Mouse (Mus musculus) olfactory bulb, adult 2 months (tissue): Measurements from ENCODE around the gene Tle6. TPM values are rescaled to one million over a fixed set of nuclear protein-coding genes. Genes with fewer than 3 reads are reported as not detected.

Source experiments
- H3K27ac ChIP-seq: fragments of 200-500 bp; 2 replicates; pipeline ENCODE4 v1.5.1; 2012; ENCODE audit warnings: low read depth, low read length; ENCODE audit not compliant: insufficient read depth
- H3K4me1 ChIP-seq: fragments of 200-500 bp; 2 replicates; pipeline ENCODE4 v1.6.1; 2012; ENCODE audit warnings: low read length; ENCODE audit not compliant: control insufficient read depth, insufficient read depth
- H3K4me3 ChIP-seq: fragments of 200-500 bp; 2 replicates; pipeline ENCODE4 v1.5.1; 2012; ENCODE audit warnings: mild to moderate bottlenecking, low read depth, low read length, moderate library complexity; ENCODE audit not compliant: insufficient read depth
- CTCF ChIP-seq: fragments of 200-500 bp; IDR thresholded peaks from 2 replicates; pipeline ENCODE4 v1.5.1; 2012; ENCODE audit warnings: low read depth, mild to moderate bottlenecking, low read length, moderate library complexity; ENCODE audit not compliant: insufficient read depth
- POLR2A ChIP-seq: fragments of 200-500 bp; IDR thresholded peaks from 2 replicates; pipeline ENCODE4 v1.6.1; 2012; ENCODE audit warnings: mild to moderate bottlenecking, low read depth, low read length, moderate library complexity; ENCODE audit not compliant: insufficient read depth
- WGBS: fragments of 180-500 bp; shearing (Covaris S2); methylation state at CpG from one replicate; pipeline ENCODE4 v1.1.7; 2018; 5-methylcytosine and 5-hydroxymethylcytosine counted together
- polyA plus RNA-seq: library from polyadenylated mRNA; stranded (reverse); fragments of >200 nt; gene quantifications from 2 replicates; pipeline ENCODE4 v1.2.4, GENCODE M21; 2012; ENCODE audit warnings: low replicate concordance; ENCODE audit not compliant: missing spikeins, insufficient read depth, insufficient read length

Gene Tle6
- polyA plus RNA-seq, 1 experiment, result not detected

- Histone ChIP-seq H3K4me1 (peaks cover 17% of the 10 kb centered on the region), H3K27ac (peak overlapping the region; percentile 92), H3K4me3 (no peak overlapping the region)
- TF ChIP-seq CTCF (peak; percentile 83), POLR2A (no peak)
- 17% methylated on average over 29 of the region's 29 CpGs for WGBS
Measured at GRCm38 (mm10) chr10:81604968-81605665, 4.2 kb upstream of the Tle6 start.

DNA sequence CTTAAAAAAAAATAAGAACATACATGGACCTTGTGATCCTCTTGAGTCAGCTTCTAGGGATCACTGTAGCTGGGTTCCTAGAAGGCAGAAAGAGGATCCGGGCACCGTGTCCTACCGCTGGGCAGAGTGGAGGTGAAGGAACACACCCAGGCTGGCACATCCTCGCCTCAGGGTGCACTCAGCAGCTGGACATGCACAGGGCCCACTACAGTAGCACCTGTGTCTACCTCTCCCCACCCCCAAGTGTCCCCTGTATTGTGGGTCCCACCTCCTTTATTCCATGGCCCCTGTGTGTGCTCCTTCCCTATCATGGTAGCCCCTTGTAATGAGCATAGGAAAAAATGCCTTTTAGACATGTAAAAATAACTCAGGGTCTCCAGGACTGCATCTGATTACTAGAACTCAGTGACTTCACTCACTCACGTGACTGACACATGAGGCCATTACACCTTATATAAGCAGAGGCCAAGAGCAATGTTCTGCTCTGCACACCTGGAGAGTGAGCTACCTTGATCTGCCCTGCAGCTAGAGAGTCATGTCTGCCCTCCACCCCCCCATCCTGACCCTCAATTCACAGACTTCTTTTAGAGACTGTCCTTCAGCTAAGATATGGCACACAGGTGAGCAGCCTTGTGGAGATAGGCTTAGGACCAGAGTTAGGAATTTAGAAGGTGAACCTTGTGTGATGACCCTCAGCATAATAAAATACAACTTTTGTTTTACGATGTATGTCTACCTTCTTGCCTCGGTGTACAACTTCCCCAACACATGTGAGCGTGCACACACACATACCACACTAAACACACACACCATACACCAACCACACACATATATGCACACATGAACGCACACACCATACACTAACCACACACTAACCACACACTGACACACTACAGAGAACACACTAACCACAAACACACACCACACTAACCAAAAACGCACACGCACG lies 3.4 kb upstream of the Tle6 start:
- Histone ChIP-seq H3K4me3 (no peak overlapping the region), H3K27ac (no peak overlapping the region)

DNA sequence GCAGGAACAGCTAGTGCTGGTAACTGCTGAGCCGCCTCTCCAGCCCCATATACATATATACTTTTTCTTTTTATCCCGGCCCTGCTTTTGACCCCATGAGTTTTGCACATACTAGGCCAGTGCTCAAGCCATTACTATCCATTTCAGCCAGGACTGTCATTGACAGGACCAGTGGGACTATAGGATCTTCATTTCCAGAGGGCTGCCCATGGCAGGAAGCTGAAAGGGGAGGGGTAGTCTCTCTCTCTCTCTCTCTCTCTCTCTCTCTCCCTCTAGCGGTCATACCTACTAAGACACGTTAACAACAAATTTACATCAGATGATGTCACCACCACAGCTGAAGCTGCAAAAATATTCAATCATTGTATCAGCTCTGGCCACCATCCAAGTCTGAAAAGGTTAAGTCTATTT lies 1.9 kb upstream of the Tle6 start:
- no peak for TF ChIP-seq POLR2A
- H3K4me1 ChIP-seq, result peaks cover 19% of the 10 kb centered on the region
- WGBS, result 28% methylated on average over 4 of the region's 4 CpGs
- no peak overlapping the region for H3K27ac ChIP-seq
- no peak overlapping the region for H3K4me3 ChIP-seq

More for the DNA sequence above, 3.4 kb upstream of the Tle6 start:
- TF ChIP-seq POLR2A (no peak), CTCF (no peak)
- peaks cover 17% of the 10 kb centered on the region for H3K4me1 ChIP-seq
- 82% methylated on average over 12 of the region's 12 CpGs for WGBS

DNA sequence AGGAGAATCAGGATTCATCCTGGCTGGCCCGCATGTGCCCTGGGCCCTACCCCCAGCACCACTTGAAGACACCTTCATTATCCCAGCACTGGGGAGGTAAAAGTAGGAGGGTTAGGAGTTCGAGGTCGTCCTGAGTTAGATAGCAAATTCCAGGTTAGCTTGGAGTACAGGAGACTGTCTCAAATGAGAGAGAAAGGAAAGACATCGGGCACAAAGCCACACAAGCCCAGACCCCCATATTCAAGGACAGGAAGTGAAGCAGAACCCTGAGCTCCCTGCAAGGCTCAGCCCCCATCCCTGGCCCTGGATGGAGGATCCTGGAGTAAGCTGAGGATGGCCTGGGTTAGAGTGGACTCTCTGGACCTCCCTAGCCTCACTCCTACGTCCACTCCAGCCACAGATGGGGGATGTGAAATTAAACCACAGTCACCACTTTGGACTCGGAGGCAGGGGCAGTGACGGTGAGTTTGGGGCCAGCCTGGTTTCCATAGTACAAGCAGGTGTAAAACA lies 578 bp upstream of the Tle6 start:
- H3K27ac ChIP-seq, result no peak overlapping the region
- 46% methylated on average over 7 of the region's 7 CpGs for WGBS
- H3K4me1 ChIP-seq, result peaks cover 31% of the 10 kb centered on the region
- TF ChIP-seq POLR2A (no peak), CTCF (no peak)
- H3K4me3 ChIP-seq, result 0 out of 2 replicates have a peak overlapping the region, but pooled peaks have one; percentile 12

DNA sequence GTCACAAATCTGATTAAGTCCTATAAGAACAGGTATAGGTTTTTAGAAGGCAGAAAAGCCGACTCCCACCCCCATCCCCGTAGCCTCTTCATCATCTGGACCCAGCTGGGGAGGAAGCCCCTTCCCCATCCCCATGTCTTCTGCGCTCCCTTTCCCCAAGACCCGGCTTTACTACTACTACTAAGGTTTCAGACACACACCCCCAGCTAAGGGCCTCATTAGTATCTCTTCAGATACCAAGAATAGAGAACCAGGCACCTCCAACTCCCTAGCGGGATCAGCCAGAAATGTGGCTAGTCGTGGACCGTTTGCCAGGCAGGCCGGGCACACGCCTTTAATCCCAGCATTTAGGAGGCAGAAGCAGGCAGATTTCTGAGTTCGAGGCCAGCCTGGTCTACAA lies 777 bp downstream of the Tle6 start:
- Histone ChIP-seq H3K4me3 (no peak overlapping the region), H3K4me1 (peaks cover 37% of the 10 kb centered on the region), H3K27ac (no peak overlapping the region)
- TF ChIP-seq POLR2A, result no peak
- no peak for TF ChIP-seq CTCF
- WGBS, result 72% methylated on average over 10 of the region's 10 CpGs

DNA sequence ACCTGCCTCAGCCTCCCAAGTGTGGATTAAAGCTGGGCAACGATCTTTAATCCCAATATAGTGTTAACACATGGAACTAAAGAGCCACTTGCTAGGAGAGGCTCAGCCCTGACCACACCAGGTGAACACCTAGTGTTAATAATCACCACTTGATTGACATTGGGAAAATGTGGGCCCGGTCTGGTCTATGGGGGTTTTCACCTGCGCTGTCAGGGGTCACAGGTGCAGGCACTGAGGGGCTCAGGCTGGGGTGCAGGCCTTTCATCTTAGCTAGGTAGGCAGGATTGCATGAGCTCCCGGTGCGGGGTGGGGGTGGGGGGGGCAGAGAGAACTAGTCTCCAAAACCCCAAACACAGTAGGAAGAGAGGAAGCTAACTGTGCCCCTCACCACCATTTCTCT lies 1.2 kb downstream of the Tle6 start:
- no peak overlapping the region for H3K27ac ChIP-seq
- 90% methylated on average over 5 of the region's 5 CpGs for WGBS
- H3K4me1 ChIP-seq, result peaks cover 37% of the 10 kb centered on the region
- TF ChIP-seq CTCF (no peak), POLR2A (no peak)
- no peak overlapping the region for H3K4me3 ChIP-seq

DNA sequence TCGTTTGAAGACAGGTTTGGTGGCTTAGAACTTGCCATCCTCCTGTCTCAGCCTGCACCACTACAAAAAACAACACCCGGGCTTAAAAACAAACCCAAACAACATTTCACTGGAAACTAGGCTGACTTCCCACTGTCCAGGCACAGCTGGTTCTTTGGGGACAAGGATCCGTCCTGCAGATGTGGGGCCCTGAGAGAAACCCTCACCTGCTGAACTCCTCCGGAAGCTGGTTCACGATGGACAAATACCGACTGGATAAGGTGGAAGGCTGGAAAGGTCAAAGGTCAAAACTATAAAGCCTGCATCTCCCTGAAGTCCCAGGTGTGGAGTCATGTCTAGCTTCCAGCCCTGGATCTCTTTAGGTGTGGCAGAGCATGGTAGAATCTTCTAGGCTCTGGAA lies 2.0 kb downstream of the Tle6 start:
- no peak overlapping the region for H3K27ac ChIP-seq
- no peak overlapping the region for H3K4me3 ChIP-seq
- TF ChIP-seq POLR2A (no peak), CTCF (no peak)
- peaks cover 39% of the 10 kb centered on the region for H3K4me1 ChIP-seq
- WGBS, result 69% methylated on average over 6 of the region's 6 CpGs

GRCm38 (mm10) chr10:81598342-81598741 lies 2.5 kb downstream of the Tle6 start:
- H3K4me3 ChIP-seq, result no peak overlapping the region
- H3K27ac ChIP-seq, result no peak overlapping the region
- WGBS, result 62% methylated on average over 3 of the region's 3 CpGs
- H3K4me1 ChIP-seq, result peaks cover 39% of the 10 kb centered on the region
- TF ChIP-seq POLR2A (no peak), CTCF (no peak)
